Mouse (Mus musculus) heart, embryonic 10.5 days (tissue): ENCODE measurements around the gene Trim37. TPM values are rescaled to one million over a fixed set of nuclear protein-coding genes. Genes with fewer than 3 reads are reported as not detected.

Experiments
- DNase-seq: peaks from one replicate; pipeline ENCODE4 v3.0.0-alpha.2; 2017; ENCODE audit warnings: low spot score
- H3K27ac ChIP-seq: fragments of 300-500 bp; sonication (generic); 2 replicates; pipeline ENCODE4 v1.5.1; 2016; ENCODE audit warnings: mild to moderate bottlenecking
- H3K27me3 ChIP-seq: fragments of 300-500 bp; sonication (generic); 2 replicates; pipeline ENCODE4 v1.6.1; 2016; ENCODE audit warnings: mild to moderate bottlenecking; ENCODE audit not compliant: poor library complexity, insufficient read depth, severe bottlenecking
- H3K36me3 ChIP-seq: fragments of 300-500 bp; sonication (generic); 2 replicates; pipeline ENCODE4 v1.6.1; 2016; ENCODE audit warnings: mild to moderate bottlenecking, moderate library complexity
- H3K4me1 ChIP-seq: fragments of 300-500 bp; sonication (generic); 2 replicates; pipeline ENCODE4 v1.6.1; 2016; ENCODE audit warnings: mild to moderate bottlenecking
- H3K4me3 ChIP-seq: fragments of 300-500 bp; sonication (generic); 2 replicates; pipeline ENCODE4 v1.5.1; 2016; ENCODE audit warnings: mild to moderate bottlenecking, moderate library complexity
- H3K9me3 ChIP-seq: fragments of 300-500 bp; sonication (generic); 2 replicates; pipeline ENCODE4 v1.6.1; 2016; ENCODE audit warnings: mild to moderate bottlenecking, moderate library complexity
- WGBS: fragments of 180-500 bp; shearing (Covaris S2); methylation state at CpG from one replicate; pipeline ENCODE4 v1.1.7; 2016; 5-methylcytosine and 5-hydroxymethylcytosine counted together
- polyA plus RNA-seq: library from polyadenylated mRNA; unstranded; fragments of >200 nt; fragmentation: Nextera tagmentation; extraction: Ambion mirVana; gene quantifications from 2 replicates; pipeline ENCODE4 v1.2.1, GENCODE M21; 2016

The Trim37 gene
- polyA plus RNA-seq, 1 experiment from 2014 or later: 33.3 TPM

GRCm38 (mm10) chr11:87238891-87239530 lies 112.1 kb downstream of the Trim37 start:
- peak overlapping the region; percentile 37 for H3K27ac ChIP-seq
- H3K36me3 ChIP-seq: no peaks in the 10 kb centered on the region
- 74% methylated on average over 7 of the region's 7 CpGs for WGBS
- H3K4me3 ChIP-seq: no peak overlapping the region
- H3K9me3 ChIP-seq: no peaks in the 10 kb centered on the region
- no peak for DNase-seq
- no peaks in the 10 kb centered on the region for H3K27me3 ChIP-seq
- H3K4me1 ChIP-seq: peaks cover 39% of the 10 kb centered on the region

- WGBS: 68% methylated on average over 15 of the region's 15 CpGs
- Histone ChIP-seq H3K4me3 (no peak overlapping the region), H3K36me3 (no peaks in the 10 kb centered on the region)
Measured at GRCm38 (mm10) chr11:87240141-87240832, 113.4 kb downstream of the Trim37 start.

GRCm38 (mm10) chr11:87240833-87241215 lies 113.9 kb downstream of the Trim37 start:
- Histone ChIP-seq H3K9me3 (no peaks in the 10 kb centered on the region), H3K36me3 (no peaks in the 10 kb centered on the region), H3K4me1 (peaks cover 43% of the 10 kb centered on the region), H3K27me3 (no peaks in the 10 kb centered on the region), H3K4me3 (no peak overlapping the region), H3K27ac (peak overlapping the region; percentile 54; the same call in 1 of the 2 replicates)
- DNase-seq: no peak
- 79% methylated on average over 4 of the region's 4 CpGs for WGBS

More at GRCm38 (mm10) chr11:87240141-87240832, 113.4 kb downstream of the Trim37 start:
- peaks cover 42% of the 10 kb centered on the region for H3K4me1 ChIP-seq
- no peaks in the 10 kb centered on the region for H3K9me3 ChIP-seq
- H3K27ac ChIP-seq: peak overlapping the region; percentile 54
- DNase-seq: no peak
- H3K27me3 ChIP-seq: no peaks in the 10 kb centered on the region

GRCm38 (mm10) chr11:87241256-87241655 lies 114.4 kb downstream of the Trim37 start:
- no peak for DNase-seq
- Histone ChIP-seq H3K27me3 (no peaks in the 10 kb centered on the region), H3K9me3 (no peaks in the 10 kb centered on the region), H3K36me3 (no peaks in the 10 kb centered on the region), H3K27ac (0 out of 2 replicates have a peak overlapping the region, but pooled peaks have one; percentile 10), H3K4me3 (no peak overlapping the region), H3K4me1 (peaks cover 43% of the 10 kb centered on the region)
- 75% methylated on average over 7 of the region's 7 CpGs for WGBS

- no peak for DNase-seq
- Histone ChIP-seq H3K4me3 (no peak overlapping the region), H3K27me3 (no peaks in the 10 kb centered on the region), H3K9me3 (no peaks in the 10 kb centered on the region), H3K4me1 (peaks cover 53% of the 10 kb centered on the region), H3K27ac (no peak overlapping the region), H3K36me3 (no peaks in the 10 kb centered on the region)
- WGBS: 75% methylated on average over 9 of the region's 9 CpGs
Measured at GRCm38 (mm10) chr11:87245171-87245840, 118.4 kb downstream of the Trim37 start.

GRCm38 (mm10) chr11:87246107-87246651 lies 119.3 kb downstream of the Trim37 start:
- Histone ChIP-seq H3K4me3 (no peak overlapping the region), H3K27me3 (no peaks in the 10 kb centered on the region), H3K9me3 (no peaks in the 10 kb centered on the region), H3K27ac (peak overlapping the region; percentile 85; the same call in 1 of the 2 replicates), H3K36me3 (no peaks in the 10 kb centered on the region), H3K4me1 (peaks cover 44% of the 10 kb centered on the region)
- 77% methylated on average over 4 of the region's 4 CpGs for WGBS
- no peak for DNase-seq

- no peak for DNase-seq
- Histone ChIP-seq H3K27me3 (no peaks in the 10 kb centered on the region), H3K9me3 (no peaks in the 10 kb centered on the region), H3K36me3 (no peaks in the 10 kb centered on the region), H3K27ac (peak overlapping the region; percentile 85), H3K4me1 (peaks cover 41% of the 10 kb centered on the region), H3K4me3 (peak overlapping the region; percentile 22; the same call in 1 of the 2 replicates)
- 46% methylated on average over 9 of the region's 9 CpGs for WGBS
Measured at GRCm38 (mm10) chr11:87246724-87247493, 120.0 kb downstream of the Trim37 start.

- Histone ChIP-seq H3K27me3 (no peaks in the 10 kb centered on the region), H3K4me1 (peaks cover 41% of the 10 kb centered on the region), H3K36me3 (no peaks in the 10 kb centered on the region), H3K9me3 (no peaks in the 10 kb centered on the region), H3K4me3 (peak overlapping the region; percentile 22; the same call in 1 of the 2 replicates), H3K27ac (peak overlapping the region; percentile 85)
- 34% methylated on average over 5 of the region's 5 CpGs for WGBS
- no peak for DNase-seq
Measured at GRCm38 (mm10) chr11:87247494-87247866, 120.6 kb downstream of the Trim37 start.

- H3K4me3 ChIP-seq: no peak overlapping the region
- 77% methylated on average over 6 of the region's 6 CpGs for WGBS
- no peaks in the 10 kb centered on the region for H3K36me3 ChIP-seq
Measured at GRCm38 (mm10) chr11:87250132-87250531, 123.3 kb downstream of the Trim37 start.

GRCm38 (mm10) chr11:87253294-87253693 lies 126.4 kb downstream of the Trim37 start:
- Histone ChIP-seq H3K27ac (no peak overlapping the region), H3K4me3 (no peak overlapping the region), H3K36me3 (no peaks in the 10 kb centered on the region), H3K4me1 (peaks cover 10% of the 10 kb centered on the region), H3K9me3 (no peaks in the 10 kb centered on the region), H3K27me3 (no peaks in the 10 kb centered on the region)
- 82% methylated on average over 6 of the region's 6 CpGs for WGBS
- DNase-seq: peak; percentile 61

More at GRCm38 (mm10) chr11:87250132-87250531, 123.3 kb downstream of the Trim37 start:
- Histone ChIP-seq H3K27ac (no peak overlapping the region), H3K9me3 (no peaks in the 10 kb centered on the region), H3K4me1 (peaks cover 34% of the 10 kb centered on the region), H3K27me3 (no peaks in the 10 kb centered on the region)
- no peak for DNase-seq

GRCm38 (mm10) chr11:87254149-87254548 lies 127.3 kb downstream of the Trim37 start:
- DNase-seq: no peak
- Histone ChIP-seq H3K36me3 (no peaks in the 10 kb centered on the region), H3K27ac (no peak overlapping the region), H3K9me3 (no peaks in the 10 kb centered on the region), H3K4me1 (peaks cover 5% of the 10 kb centered on the region; the same call in 1 of the 2 replicates), H3K27me3 (no peaks in the 10 kb centered on the region), H3K4me3 (no peak overlapping the region)
- 52% methylated on average over 5 of the region's 5 CpGs for WGBS

- 87% methylated on average over 5 of the region's 5 CpGs for WGBS
- Histone ChIP-seq H3K9me3 (no peaks in the 10 kb centered on the region), H3K27ac (no peak overlapping the region), H3K4me3 (no peak overlapping the region), H3K27me3 (no peaks in the 10 kb centered on the region), H3K36me3 (no peaks in the 10 kb centered on the region), H3K4me1 (peaks cover 8% of the 10 kb centered on the region; the same call in 1 of the 2 replicates)
- DNase-seq: peak; percentile 53
Measured at GRCm38 (mm10) chr11:87257282-87257681, 130.4 kb downstream of the Trim37 start.
